Mouse (Mus musculus) myocyte (in vitro differentiated cells): ENCODE data around the gene Gsg1l. TPM values are rescaled to one million over a fixed set of nuclear protein-coding genes. Genes with fewer than 3 reads are reported as not detected.

ENCODE experiments used
- H3K27me3 ChIP-seq: one replicate; pipeline ENCODE4 v1.6.1; 2011; ENCODE audit not compliant: control insufficient read depth, insufficient read depth, insufficient read length
- H3K36me3 ChIP-seq: one replicate; pipeline ENCODE4 v1.6.1; 2011; ENCODE audit not compliant: control insufficient read depth, insufficient read depth
- H3K4me2 ChIP-seq: one replicate; pipeline ENCODE4 v1.6.1; 2011; ENCODE audit warnings: low read depth, control low read depth
- H3K4me3 ChIP-seq: one replicate; pipeline ENCODE4 v1.5.1; 2011; ENCODE audit warnings: mild to moderate bottlenecking, control low read depth, moderate library complexity
- H3K79me2 ChIP-seq: one replicate; pipeline ENCODE4 v1.6.1; 2011; ENCODE audit not compliant: control insufficient read depth, insufficient read depth
- H3ac ChIP-seq: one replicate; pipeline ENCODE4 v1.6.1; 2011; ENCODE audit not compliant: control insufficient read depth, insufficient read length
- CEBPB ChIP-seq: IDR thresholded peaks from 2 replicates; pipeline ENCODE4 v1.6.1; 2011; ENCODE audit warnings: mild to moderate bottlenecking, moderate library complexity; ENCODE audit not compliant: poor library complexity, insufficient read depth, severe bottlenecking
- E2F4 ChIP-seq: IDR thresholded peaks from one replicate; pipeline ENCODE4 v1.6.1; 2011; ENCODE audit warnings: mild to moderate bottlenecking, control low read depth, moderate library complexity; ENCODE audit not compliant: insufficient read depth
- MAX ChIP-seq: IDR thresholded peaks from one replicate; pipeline ENCODE4 v1.6.1; 2011; ENCODE audit warnings: low read depth, mild to moderate bottlenecking, control low read depth
- MYOD1 ChIP-seq, 3 experiments: IDR thresholded peaks; one replicate each; pipeline ENCODE4 v1.6.1; 2011; ENCODE audit warnings: control low read depth in 2 of 3, low read depth in 2 of 3, mild to moderate bottlenecking in 2 of 3, moderate library complexity in 1 of 3; ENCODE audit not compliant: insufficient read length in 2 of 3, control insufficient read depth in 1 of 3
- MYOG ChIP-seq, 3 experiments: IDR thresholded peaks; one replicate each; pipeline ENCODE4 v1.6.1; 2011; ENCODE audit warnings: control low read depth in 2 of 3, low read depth in 2 of 3, mild to moderate bottlenecking in 2 of 3; ENCODE audit not compliant: insufficient read length in 2 of 3, control insufficient read depth in 1 of 3, insufficient read depth in 1 of 3
- POLR2A ChIP-seq: IDR thresholded peaks from one replicate; pipeline ENCODE4 v1.6.1; 2011; ENCODE audit warnings: low read depth, mild to moderate bottlenecking, control low read depth, moderate library complexity; ENCODE audit not compliant: insufficient read length
- POLR2AphosphoS2 ChIP-seq: IDR thresholded peaks from one replicate; pipeline ENCODE4 v1.6.1; 2011; ENCODE audit warnings: low read depth, control low read depth; ENCODE audit not compliant: insufficient read length
- REST ChIP-seq: IDR thresholded peaks from one replicate; pipeline ENCODE4 v1.6.1; 2011; ENCODE audit warnings: mild to moderate bottlenecking, control low read depth, moderate library complexity; ENCODE audit not compliant: insufficient read depth, insufficient read length
- SRF ChIP-seq: IDR thresholded peaks from one replicate; pipeline ENCODE4 v1.6.1; 2011; ENCODE audit warnings: low read depth; ENCODE audit not compliant: control insufficient read depth, insufficient read length
- TCF12 ChIP-seq: IDR thresholded peaks from one replicate; pipeline ENCODE4 v1.6.1; 2011; ENCODE audit warnings: mild to moderate bottlenecking, control low read depth; ENCODE audit not compliant: poor library complexity, insufficient read depth, severe bottlenecking
- TCF3 ChIP-seq: IDR thresholded peaks from one replicate; pipeline ENCODE4 v1.6.1; 2011; ENCODE audit warnings: low read depth, control low read depth; ENCODE audit not compliant: insufficient read length
- USF1 ChIP-seq: IDR thresholded peaks from one replicate; pipeline ENCODE4 v1.6.1; 2011; ENCODE audit warnings: low read depth, mild to moderate bottlenecking, control low read depth, moderate library complexity
- polyA plus RNA-seq: library from polyadenylated mRNA; unstranded; fragments of >200 nt; fragmentation: generic; extraction: Trizol; gene quantifications from one replicate; pipeline ENCODE4 v1.2.1, GENCODE M21; 2012; ENCODE audit warnings: missing spikeins

The Gsg1l gene
- polyA plus RNA-seq, 1 experiment: not detected

DNA sequence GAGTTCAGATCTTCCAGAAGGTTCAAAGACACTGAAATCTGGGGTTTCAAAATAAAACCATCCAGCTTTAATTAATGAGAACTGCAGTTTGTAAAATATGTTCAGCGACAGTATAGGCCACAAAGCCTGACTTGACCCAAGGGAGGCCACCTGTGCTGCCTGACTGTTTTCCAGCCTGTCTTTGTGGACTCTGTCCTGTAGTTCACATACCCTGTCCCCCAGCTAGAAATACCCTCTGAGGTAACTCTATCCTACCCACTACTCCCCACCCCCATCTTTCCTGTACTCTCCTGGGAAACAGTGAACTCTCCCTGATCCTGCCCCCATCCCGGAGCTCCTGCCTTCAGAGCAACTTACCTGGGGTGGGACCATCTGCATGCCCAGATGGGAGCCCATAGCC, 199.0 kb downstream of the Gsg1l start:
- Histone ChIP-seq H3ac (no peak overlapping the region), H3K4me3 (no peak overlapping the region), H3K27me3 (peaks cover 48% of the 10 kb centered on the region), H3K36me3 (no peaks in the 10 kb centered on the region), H3K79me2 (no peaks in the 10 kb centered on the region), H3K4me2 (no peak overlapping the region)
- TF ChIP-seq SRF: no peak
- TF ChIP-seq MYOG (IDR thresholded peaks at IDR 0.05; ENCODE audit: control insufficient read depth in 1 of 3, insufficient read depth in 1 of 3, insufficient read length in 2 of 3, low read depth in 2 of 3): no peak
- TF ChIP-seq CEBPB: no peak
- no peak for TF ChIP-seq E2F4
- TF ChIP-seq POLR2A: no peak
- no peak for TF ChIP-seq REST
- no peak for TF ChIP-seq TCF3
- TF ChIP-seq POLR2AphosphoS2: no peak
- TF ChIP-seq MAX: no peak
- TF ChIP-seq USF1: no peak
- TF ChIP-seq MYOD1 (IDR thresholded peaks at IDR 0.05; ENCODE audit: control insufficient read depth in 1 of 3, insufficient read length in 2 of 3, low read depth in 2 of 3): no peak
- TF ChIP-seq TCF12: no peak

DNA sequence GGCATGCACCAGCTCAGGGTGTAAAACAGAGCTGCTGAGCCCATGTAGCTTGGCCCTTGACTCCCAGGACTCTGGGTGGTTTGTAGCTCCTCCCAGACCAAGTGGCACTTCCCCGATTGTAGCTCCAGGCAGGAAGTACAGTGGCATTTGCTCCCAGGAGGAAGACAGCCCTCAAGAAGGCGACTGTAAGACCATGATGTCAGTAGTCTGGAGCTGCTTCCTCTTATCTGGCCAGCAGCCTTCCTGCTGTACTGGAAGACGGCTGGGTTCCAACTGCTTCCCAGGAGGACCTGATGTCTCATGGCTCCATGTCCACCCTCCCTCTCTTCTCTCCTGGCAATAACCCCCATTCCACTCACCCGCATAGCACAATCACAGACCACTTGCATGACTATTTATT, 204.2 kb downstream of the Gsg1l start:
- no peak overlapping the region for H3ac ChIP-seq
- H3K4me3 ChIP-seq: no peak overlapping the region
- no peak overlapping the region for H3K4me2 ChIP-seq
- H3K79me2 ChIP-seq: no peaks in the 10 kb centered on the region
- no peak for TF ChIP-seq SRF
- TF ChIP-seq MYOD1 (IDR thresholded peaks at IDR 0.05; ENCODE audit: control insufficient read depth in 1 of 3, insufficient read length in 2 of 3, low read depth in 2 of 3): no peak
- no peak for TF ChIP-seq POLR2A
- TF ChIP-seq MYOG (IDR thresholded peaks at IDR 0.05; ENCODE audit: control insufficient read depth in 1 of 3, insufficient read depth in 1 of 3, insufficient read length in 2 of 3, low read depth in 2 of 3): no peak
- no peaks in the 10 kb centered on the region for H3K36me3 ChIP-seq
- H3K27me3 ChIP-seq: peaks cover 21% of the 10 kb centered on the region

DNA sequence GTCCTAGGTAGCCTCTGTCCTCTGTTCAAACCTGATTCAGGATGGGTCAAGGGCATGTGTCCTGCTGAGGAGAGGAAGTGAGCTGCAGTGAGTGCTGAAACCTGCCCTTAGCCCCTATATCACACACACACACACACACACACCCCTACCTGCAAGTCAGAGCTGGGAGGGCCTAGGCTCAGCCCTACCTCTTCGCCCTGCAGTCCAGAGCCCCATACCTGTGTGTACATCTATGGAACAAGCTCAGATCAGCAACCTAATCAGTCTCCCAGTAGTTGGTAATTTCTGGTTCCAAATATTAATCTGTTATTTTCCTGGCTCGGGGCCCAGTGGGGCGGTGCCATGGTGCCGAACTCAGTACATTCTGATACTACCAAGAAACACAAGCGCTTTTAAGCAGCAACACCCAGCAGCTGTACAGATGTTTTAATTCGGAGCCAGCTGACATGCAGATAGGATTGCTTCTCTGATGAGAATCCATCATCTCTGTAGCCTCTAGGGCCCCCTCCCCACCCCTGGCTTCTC, 208.2 kb downstream of the Gsg1l start:
- TF ChIP-seq SRF (no peak), TCF12 (no peak), MYOG (IDR thresholded peaks at IDR 0.05; ENCODE audit: control insufficient read depth in 1 of 3, insufficient read depth in 1 of 3, insufficient read length in 2 of 3, low read depth in 2 of 3) (no peak), MYOD1 (IDR thresholded peaks at IDR 0.05; ENCODE audit: control insufficient read depth in 1 of 3, insufficient read length in 2 of 3, low read depth in 2 of 3) (no peak), REST (no peak), POLR2A (no peak), POLR2AphosphoS2 (no peak), TCF3 (no peak), E2F4 (no peak), USF1 (no peak), MAX (no peak), CEBPB (no peak)
- H3ac ChIP-seq: no peak overlapping the region
- no peak overlapping the region for H3K4me3 ChIP-seq
- H3K27me3 ChIP-seq: peaks cover 7% of the 10 kb centered on the region
- H3K36me3 ChIP-seq: no peaks in the 10 kb centered on the region
- H3K4me2 ChIP-seq: no peak overlapping the region
- H3K79me2 ChIP-seq: no peaks in the 10 kb centered on the region

DNA sequence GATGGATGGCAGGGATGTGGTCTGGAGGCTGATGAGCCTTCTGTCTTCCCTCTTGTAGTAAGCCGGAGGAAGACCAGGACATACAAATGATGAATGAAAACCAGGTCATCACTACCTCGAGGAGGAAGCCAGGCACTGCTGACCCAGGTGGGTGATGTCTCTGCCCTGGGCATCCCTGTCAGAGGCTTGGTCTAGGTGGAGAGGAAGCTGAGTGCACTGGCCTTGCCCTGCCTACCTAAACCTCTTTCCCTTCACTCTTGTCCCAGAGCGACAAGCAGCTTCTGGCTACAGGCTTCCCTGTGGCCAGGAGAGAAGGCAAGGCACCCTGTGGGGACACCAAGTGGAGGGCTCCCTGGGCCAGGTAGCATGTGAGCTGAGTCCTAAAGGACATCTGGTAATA, 209.3 kb downstream of the Gsg1l start:
- Histone ChIP-seq H3ac (no peak overlapping the region), H3K79me2 (no peaks in the 10 kb centered on the region), H3K4me3 (no peak overlapping the region), H3K36me3 (no peaks in the 10 kb centered on the region), H3K4me2 (no peak overlapping the region), H3K27me3 (peaks cover 4% of the 10 kb centered on the region)
- TF ChIP-seq E2F4 (no peak), USF1 (no peak), MYOD1 (IDR thresholded peaks at IDR 0.05; ENCODE audit: control insufficient read depth in 1 of 3, insufficient read length in 2 of 3, low read depth in 2 of 3) (no peak), TCF12 (no peak), REST (no peak), CEBPB (no peak), MYOG (IDR thresholded peaks at IDR 0.05; ENCODE audit: control insufficient read depth in 1 of 3, insufficient read depth in 1 of 3, insufficient read length in 2 of 3, low read depth in 2 of 3) (no peak), POLR2A (no peak), SRF (no peak)

DNA sequence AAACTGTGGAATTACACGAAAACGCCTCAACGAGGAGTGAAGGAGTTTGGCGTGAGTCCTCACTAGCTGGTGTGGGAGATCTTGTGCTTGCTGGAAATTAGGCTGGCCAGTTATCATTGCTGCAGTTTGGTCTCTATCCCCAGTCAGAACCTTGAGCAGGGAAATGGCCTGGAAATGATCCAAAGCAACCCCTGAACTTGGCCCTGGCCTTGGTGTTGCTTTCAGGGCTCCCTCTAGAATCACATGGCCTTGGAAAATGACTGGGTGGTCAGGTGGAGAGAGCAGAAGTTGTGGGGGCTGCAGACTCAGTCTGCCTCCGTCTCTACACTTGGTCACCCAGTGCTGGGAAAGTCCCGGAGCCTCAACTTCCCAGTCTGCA, 210.0 kb downstream of the Gsg1l start:
- H3K4me3 ChIP-seq: no peak overlapping the region

More for the DNA sequence above, 210.0 kb downstream of the Gsg1l start:
- no peak for TF ChIP-seq POLR2AphosphoS2
- TF ChIP-seq TCF12: no peak
- no peak for TF ChIP-seq MYOD1 (IDR thresholded peaks at IDR 0.05; ENCODE audit: control insufficient read depth in 1 of 3, insufficient read length in 2 of 3, low read depth in 2 of 3)
- TF ChIP-seq USF1: no peak
- TF ChIP-seq E2F4: no peak
- no peak for TF ChIP-seq REST
- no peak for TF ChIP-seq POLR2A
- TF ChIP-seq MYOG (IDR thresholded peaks at IDR 0.05; ENCODE audit: control insufficient read depth in 1 of 3, insufficient read depth in 1 of 3, insufficient read length in 2 of 3, low read depth in 2 of 3): no peak
- TF ChIP-seq SRF: no peak
- no peak for TF ChIP-seq MAX
- Histone ChIP-seq H3K79me2 (no peaks in the 10 kb centered on the region), H3K27me3 (peaks cover 4% of the 10 kb centered on the region), H3ac (no peak overlapping the region), H3K36me3 (no peaks in the 10 kb centered on the region), H3K4me2 (no peak overlapping the region)
